Mouse (Mus musculus) Patski (cell line): ENCODE measurements around the gene Pik3ca. TPM values are rescaled to one million over a fixed set of nuclear protein-coding genes. Genes with fewer than 3 reads are reported as not detected.
"Not testable (repeated sequence)": the region's sequence is repeated elsewhere in the genome, so short reads cannot be mapped to it uniquely, and the experiment has no call there.

Experiments
- ATAC-seq: fragments of 100-300 bp; one replicate; pipeline ENCODE4 v1.8.0; 2021
- CTCF ChIA-PET: fragments of 350-600 bp; sonication (Branson Sonifier 250); formaldehyde crosslinking; loops from one replicate; lab custom pipeline; 2022; ENCODE audit warnings: inconsistent platforms; lab: Charles Lee
- POLR2A ChIA-PET: fragments of 350-600 bp; sonication (Branson Sonifier 250); formaldehyde crosslinking; loops from one replicate; lab custom pipeline; 2022; ENCODE audit warnings: antibody characterized with exemption, inconsistent platforms; lab: Charles Lee
- DNase-seq: peaks from one replicate; pipeline ENCODE4 v3.0.0-alpha.2; 2011; ENCODE audit warnings: low read depth, low spot score
- H3K27me3 ChIP-seq: fragments of 371-371 bp; one replicate; pipeline ENCODE4 v1.5.1; 2021
- CTCF ChIP-seq: fragments of 100-300 bp; IDR thresholded peaks from one replicate; pipeline ENCODE4 v1.5.1; 2021
- in situ Hi-C: fragments of 300-500 bp; cut with MboI; formaldehyde crosslinking; loops from 3 replicates; pipeline ENCODE4 v1.11.1; 2018; ENCODE audit warnings: low pct_unique_long_range_greater_than_20kb, mixed read lengths
- polyA plus RNA-seq: library from polyadenylated mRNA; unstranded; gene quantifications from one replicate; pipeline ENCODE4 v1.2.3, GENCODE M21; 2021

The Pik3ca gene
- polyA plus RNA-seq, 1 experiment from 2014 or later, result 60.0 TPM

DNA sequence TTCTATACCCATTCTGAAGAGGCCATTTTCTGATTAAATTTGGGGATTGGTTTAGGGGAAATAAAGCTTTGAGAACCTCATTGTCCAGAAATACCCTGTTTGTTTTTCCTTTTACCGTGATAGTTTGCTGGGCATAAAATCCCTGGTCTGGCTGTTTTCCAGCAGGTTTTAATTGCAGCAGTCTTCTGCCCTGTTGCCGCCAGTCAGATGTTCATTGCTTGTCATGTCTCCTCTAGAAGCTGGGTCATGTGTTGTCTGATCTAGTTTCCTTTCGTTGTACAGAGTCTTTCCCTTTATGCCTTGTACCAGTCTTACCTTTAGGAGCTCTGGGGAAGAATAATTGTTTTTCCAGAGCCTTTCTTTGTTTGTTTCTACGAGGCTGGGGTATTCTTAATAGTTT lies 16.9 kb downstream of the Pik3ca start:
- in situ Hi-C loops, result no loop called here
- ChIA-PET POLR2A (interaction anchor here (0.7 to 0.9 kb wide), 2 partner anchors 12 to 1315 kb away, joined by 3 to 7 read pairs; no protein-coding TSS in a partner anchor), CTCF (interaction anchor here (0.9 to 4.7 kb wide), 6 partner anchors 8 to 34 kb away, joined by 3 to 16 read pairs (median 4); no protein-coding TSS in a partner anchor)
- no peak for TF ChIP-seq CTCF
- ATAC-seq, result no peak
- H3K27me3 ChIP-seq, result no peaks in the 10 kb centered on the region
- DNase-seq, result no peak

DNA sequence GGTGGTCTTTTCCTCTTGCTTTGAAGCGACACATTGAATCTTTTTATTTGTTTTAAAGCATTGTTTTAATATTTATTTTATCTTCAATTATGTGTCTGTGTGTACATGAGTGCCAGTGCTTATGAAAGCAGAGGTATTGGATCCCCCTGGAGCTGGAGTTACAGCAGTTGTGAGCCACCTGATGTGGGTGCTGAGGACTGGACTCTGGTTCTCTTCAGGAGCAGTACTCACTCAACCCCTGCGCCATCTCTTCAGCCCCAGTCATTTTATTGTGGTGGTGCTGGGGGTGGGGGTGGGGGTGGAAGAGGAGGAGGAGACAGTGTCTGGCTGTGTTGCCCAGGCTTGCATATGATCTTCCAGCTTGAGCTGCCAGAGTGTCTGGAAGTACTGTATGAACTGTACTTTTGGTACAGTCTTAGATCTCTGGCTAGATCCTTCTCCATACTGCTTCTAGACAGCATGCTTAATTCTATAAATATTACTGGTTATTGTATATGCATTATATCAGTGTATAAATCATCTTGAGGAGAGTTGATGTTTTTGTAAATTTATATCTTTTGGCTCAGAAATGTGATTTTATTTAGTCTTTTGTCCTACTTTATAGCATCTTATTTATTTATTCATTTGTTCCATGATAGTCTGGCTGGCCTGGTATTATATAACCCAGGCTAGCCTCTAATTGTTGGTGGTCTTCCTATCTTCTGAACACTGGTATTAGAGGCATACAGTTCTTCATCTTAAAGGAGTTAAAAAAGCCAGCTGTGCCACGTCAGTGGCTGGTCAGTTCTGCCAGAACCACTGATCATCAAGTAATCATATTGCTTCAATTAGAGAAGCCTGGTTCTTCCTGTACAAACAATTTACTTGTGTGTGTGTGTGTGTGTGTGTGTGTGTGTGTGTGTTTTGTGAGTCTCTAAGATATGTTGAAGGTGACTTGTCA lies 18.2 kb downstream of the Pik3ca start:
- ChIA-PET CTCF (interaction anchor here (1.0 to 4.7 kb wide), 4 partner anchors 9 to 36 kb away, joined by 3 to 16 read pairs (median 4); no protein-coding TSS in a partner anchor), POLR2A (interaction anchor here (1.1 kb wide), 1 partner anchor 9 kb away, joined by 3 read pairs; no protein-coding TSS in a partner anchor)
- in situ Hi-C loops, result no loop called here
- TF ChIP-seq CTCF, result no peak
- ATAC-seq, result no peak
- DNase-seq, result no peak
- no peaks in the 10 kb centered on the region for H3K27me3 ChIP-seq

DNA sequence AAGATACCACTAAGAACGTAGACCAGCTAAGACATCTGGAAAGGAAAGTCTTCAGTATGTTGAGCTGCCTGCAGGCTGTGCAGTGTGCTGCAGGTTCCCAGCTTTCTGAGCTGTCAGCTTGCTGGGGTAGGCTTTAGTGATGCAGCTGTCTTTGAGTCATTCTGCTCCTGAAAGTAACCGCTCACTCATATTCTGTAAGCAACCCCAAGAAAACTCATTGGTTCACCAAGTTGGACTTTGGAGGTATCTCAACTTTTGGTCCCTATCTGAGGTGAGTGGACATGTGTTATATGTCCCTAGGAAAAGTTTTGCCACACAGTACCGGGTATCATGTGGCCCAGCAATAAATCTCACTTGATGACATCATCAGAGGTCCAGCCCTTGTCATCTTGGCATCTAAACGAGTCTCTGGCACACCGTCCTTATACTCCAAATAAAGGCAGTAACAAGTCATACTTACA lies 20.3 kb downstream of the Pik3ca start:
- ChIA-PET CTCF (interaction anchor here (0.9 to 4.7 kb wide), 4 partner anchors 12 to 20 kb away, joined by 3 to 16 read pairs (median 5); partner anchors contain the start of gene Pik3ca), POLR2A (interaction anchor here (1.0 to 1.2 kb wide), 2 partner anchors 11 to 15 kb away, joined by 3 to 4 read pairs; no protein-coding TSS in a partner anchor)
- no peak for DNase-seq
- in situ Hi-C loops, result no loop called here
- H3K27me3 ChIP-seq, result no peaks in the 10 kb centered on the region
- peak; percentile 27 for ATAC-seq
- TF ChIP-seq CTCF, result no peak

DNA sequence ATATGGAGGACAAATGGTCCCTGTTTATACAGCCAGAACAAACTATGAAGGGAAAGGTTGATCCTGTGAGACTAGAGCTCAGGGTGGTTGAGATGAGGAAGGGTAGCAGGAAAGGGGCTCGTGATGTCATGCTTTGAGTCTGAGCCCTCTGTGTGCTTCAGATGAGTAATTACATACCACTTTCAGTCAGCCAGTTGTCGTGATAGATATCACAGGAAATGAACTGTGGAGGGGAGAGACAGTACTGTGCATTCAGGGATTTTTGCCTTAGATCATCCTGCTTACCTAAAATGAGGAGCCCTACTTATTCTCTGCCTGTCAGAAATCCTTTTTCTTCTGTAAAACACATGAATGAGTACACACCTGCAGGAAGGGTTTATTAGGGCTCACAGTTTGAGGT lies 22.4 kb downstream of the Pik3ca start:
- ATAC-seq, result peak; percentile 60
- ChIA-PET CTCF (interaction anchor here (0.7 to 1.5 kb wide), 5 partner anchors 9 to 27 kb away, joined by 3 to 6 read pairs (median 3); no protein-coding TSS in a partner anchor), POLR2A (interaction anchor here (1.0 to 1.5 kb wide), 2 partner anchors 9 to 16 kb away, joined by 3 read pairs; no protein-coding TSS in a partner anchor)
- no peaks in the 10 kb centered on the region for H3K27me3 ChIP-seq
- no peak for DNase-seq
- in situ Hi-C loops, result no loop called here
- no peak for TF ChIP-seq CTCF

DNA sequence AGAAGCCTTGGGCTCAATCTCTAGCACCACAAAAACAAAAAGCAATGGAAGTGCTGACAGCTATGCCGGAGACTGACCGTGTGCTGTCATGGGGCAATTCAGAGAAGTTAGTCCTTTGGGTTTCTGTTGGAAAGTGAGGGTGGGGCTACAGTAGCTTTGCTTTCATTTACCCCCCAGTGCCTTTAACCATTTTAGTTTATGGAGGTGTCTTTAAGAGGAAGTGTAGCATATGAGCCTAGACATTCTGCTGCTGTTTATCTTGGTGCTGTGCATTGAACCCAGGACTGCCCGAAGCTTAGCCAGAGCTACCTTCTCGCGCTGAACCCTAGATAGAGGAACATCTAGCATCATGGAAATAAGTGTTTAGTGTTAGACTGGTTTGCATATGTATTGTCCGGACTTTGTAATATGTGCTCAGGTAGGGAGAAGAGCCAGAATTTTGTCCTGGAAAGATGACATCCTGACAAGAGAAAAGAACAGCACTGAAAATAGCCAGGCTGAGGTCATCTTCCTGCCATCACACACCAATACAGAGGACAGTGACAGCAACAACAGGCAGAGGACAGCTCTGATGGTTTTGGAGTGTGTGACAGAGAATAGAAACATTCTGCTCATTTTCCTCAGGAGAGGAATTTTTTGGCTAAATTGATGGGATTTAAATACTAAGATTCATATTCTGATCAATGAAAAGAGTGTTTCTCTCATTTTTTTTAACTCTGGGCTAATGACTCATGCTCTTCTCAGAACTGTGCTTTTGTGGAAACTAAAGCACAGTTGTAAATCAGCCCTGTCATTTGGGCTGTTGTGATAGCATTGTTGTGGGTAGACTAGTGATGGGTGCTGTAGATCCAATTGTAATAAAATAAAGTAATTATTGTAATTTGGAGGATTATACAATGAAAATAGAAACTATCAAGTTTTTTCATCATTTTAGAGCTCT lies 23.9 kb downstream of the Pik3ca start:
- DNase-seq (no peak), ATAC-seq (peak; percentile 53)
- no peak for TF ChIP-seq CTCF
- H3K27me3 ChIP-seq, result no peaks in the 10 kb centered on the region
- CTCF ChIA-PET, result interaction anchor here (1.0 to 2.2 kb wide), 9 partner anchors 10 to 39 kb away, joined by 3 to 8 read pairs (median 4); no protein-coding TSS in a partner anchor
- in situ Hi-C loops, result no loop called here
- POLR2A ChIA-PET, result interaction anchor here (1.5 kb wide), 1 partner anchor 10 kb away, joined by 3 read pairs; no protein-coding TSS in a partner anchor

DNA sequence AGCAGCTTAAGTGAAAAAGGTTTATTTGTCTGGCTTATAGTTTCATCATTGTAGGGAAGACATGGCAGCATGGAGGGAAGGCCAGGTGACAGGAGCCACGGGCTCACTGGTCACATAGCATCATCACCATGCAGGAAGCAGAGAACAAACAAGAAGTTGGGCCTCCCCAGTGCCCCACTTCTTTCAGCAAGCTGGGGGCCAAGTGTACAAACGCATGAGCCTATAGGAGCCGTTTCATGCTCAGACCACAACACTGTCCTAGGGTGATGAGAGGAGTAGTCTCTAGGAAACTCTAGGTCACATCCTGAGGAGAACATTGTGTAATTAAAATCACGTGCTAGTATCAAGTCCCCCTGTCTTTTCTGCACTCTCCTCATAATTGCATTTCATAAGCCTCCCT lies 30.2 kb downstream of the Pik3ca start:
- TF ChIP-seq CTCF, result no peak
- DNase-seq, result no peak
- ATAC-seq, result no peak
- CTCF ChIA-PET, result interaction anchor here (1.1 to 1.4 kb wide), 4 partner anchors 11 to 32 kb away, joined by 3 to 4 read pairs (median 3); no protein-coding TSS in a partner anchor
- in situ Hi-C loops, result no loop called here
- POLR2A ChIA-PET, result interaction anchor here (1.0 kb wide), 1 partner anchor 50 kb away, joined by 3 read pairs; no protein-coding TSS in a partner anchor
- H3K27me3 ChIP-seq, result no peaks in the 10 kb centered on the region

DNA sequence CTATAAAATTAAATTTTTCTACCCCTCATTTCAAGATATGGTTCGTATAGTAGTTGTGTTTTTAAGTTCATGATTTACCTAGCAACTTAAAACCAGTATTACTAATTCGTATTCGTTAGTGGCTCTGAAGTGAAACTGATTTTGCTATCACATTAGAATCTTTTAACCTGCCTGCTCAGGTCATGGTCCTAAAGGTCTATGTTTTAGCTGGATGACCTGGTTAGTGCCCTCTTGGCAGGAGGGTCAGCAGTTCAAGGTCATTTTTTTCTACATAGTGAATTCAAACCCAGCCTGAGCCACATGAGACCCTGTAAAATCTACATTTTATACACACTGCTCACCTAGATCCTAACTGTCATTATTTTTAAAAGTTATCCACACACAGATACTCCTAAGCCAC lies 30.9 kb downstream of the Pik3ca start:
- no peak for DNase-seq
- in situ Hi-C loops, result no loop called here

DNA sequence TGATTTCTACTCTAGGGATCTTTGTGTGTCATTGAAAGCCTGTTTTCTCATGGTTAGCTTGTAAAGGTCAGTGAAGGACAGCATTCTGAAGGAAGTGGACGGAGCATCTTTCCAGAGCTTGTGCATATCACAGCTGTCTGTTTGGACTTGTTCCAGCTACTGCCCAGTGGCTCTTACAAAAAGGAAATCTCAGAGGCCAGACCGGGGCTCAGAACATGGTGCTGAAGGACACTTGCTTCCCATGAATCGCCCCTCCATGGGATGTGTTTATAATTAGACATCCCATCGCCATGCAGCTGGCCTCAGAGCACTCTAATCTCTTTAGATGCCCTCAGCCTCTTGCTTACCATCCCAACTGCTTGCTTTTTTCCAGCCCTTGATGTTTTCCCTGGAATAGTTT lies 31.4 kb downstream of the Pik3ca start:
- TF ChIP-seq CTCF, result no peak
- no peak for DNase-seq
- ChIA-PET POLR2A (interaction anchor here (0.9 kb wide), 1 partner anchor 11 kb away, joined by 3 read pairs; no protein-coding TSS in a partner anchor), CTCF (interaction anchor here (1.2 to 2.5 kb wide), 4 partner anchors 11 to 21 kb away, joined by 3 to 6 read pairs (median 4); no protein-coding TSS in a partner anchor)
- H3K27me3 ChIP-seq, result no peaks in the 10 kb centered on the region
- no peak for ATAC-seq
- in situ Hi-C loops, result no loop called here

More for the DNA sequence above, 30.9 kb downstream of the Pik3ca start:
- no peaks in the 10 kb centered on the region for H3K27me3 ChIP-seq
- ChIA-PET POLR2A (interaction anchor here (0.9 kb wide), 1 partner anchor 11 kb away, joined by 3 read pairs; no protein-coding TSS in a partner anchor), CTCF (interaction anchor here (1.2 to 2.5 kb wide), 3 partner anchors 12 to 20 kb away, joined by 3 to 6 read pairs (median 3); no protein-coding TSS in a partner anchor)
- ATAC-seq, result no peak
- TF ChIP-seq CTCF, result no peak

DNA sequence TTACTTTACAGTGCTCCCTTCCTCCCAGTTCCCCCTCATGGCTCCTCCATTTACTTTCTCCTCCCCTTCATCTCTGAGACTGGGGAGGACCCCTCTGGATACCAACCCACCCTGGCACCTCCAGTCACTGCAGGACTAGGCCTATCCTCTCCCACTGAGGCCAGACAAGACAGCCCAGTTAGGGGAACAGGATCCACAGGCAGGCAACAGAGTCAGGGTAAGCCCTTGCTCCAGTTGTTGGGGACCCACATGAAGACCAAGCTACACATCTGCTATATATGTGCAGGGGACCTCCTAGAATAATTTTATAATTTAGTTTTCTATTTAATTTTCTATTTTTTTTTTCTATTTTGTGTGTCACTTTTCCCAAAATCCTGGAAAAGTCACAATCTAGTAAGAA lies 31.9 kb downstream of the Pik3ca start:
- ChIA-PET POLR2A (interaction anchor here (0.6 kb wide), 1 partner anchor 1578 kb away, joined by 5 read pairs; no protein-coding TSS in a partner anchor), CTCF (interaction anchor here (1.4 to 2.5 kb wide), 3 partner anchors 11 to 13 kb away, joined by 3 to 6 read pairs (median 5); no protein-coding TSS in a partner anchor)
- ATAC-seq, H3K27me3 ChIP-seq, in situ Hi-C loops, DNase-seq: not testable (repeated sequence)
